ENCODE assay signal across 23 mouse cellular contexts in genomic region chr11:103970876-103971275, GRCm38 (mm10). TPM values are rescaled to one million over a fixed set of nuclear protein-coding genes. Genes with fewer than 3 reads are reported as not detected.
A peak's percentile ranks its signal among the peaks of the same experiment; 100 is the strongest.
DNase-seq lines count a peak whose midpoint lies in the region; ATAC-seq lines count a peak whose summit lies in the region.
"Had no signal": no experiment of that assay in that cellular context is flagged by ENCODE, and none has a peak within 500 bp of the region (broad histone marks: within the 10 kb centered on the region; RNA-seq: fewer than 3 reads in every experiment).

No protein-coding gene starts in this region.

- H3K9me3 ChIP-seq in forebrain, embryonic 13.5 days (replicated peaks), result no peaks in the 10 kb centered on the region
- no peaks in the 10 kb centered on the region for H3K9me3 ChIP-seq in forebrain, embryonic 11.5 days (ENCODE audit: control insufficient read depth, low read length)
- no peaks in the 10 kb centered on the region for H3K9me3 ChIP-seq in hindbrain, embryonic 15.5 days
- no peaks in the 10 kb centered on the region for H3K9me3 ChIP-seq in hindbrain, embryonic 16.5 days (ENCODE audit: control insufficient read depth, low read length)
- no peaks in the 10 kb centered on the region for H3K9me3 ChIP-seq in neural tube, embryonic 14.5 days (ENCODE audit: control insufficient read depth, low read length)
- H3K9me3 ChIP-seq in liver, embryonic 12.5 days (replicated peaks), result no peaks in the 10 kb centered on the region
- H3K9me3 ChIP-seq: forebrain, embryonic 10.5 days; forebrain, embryonic 15.5 days; heart, embryonic 10.5 days; heart, embryonic 13.5 days; intestine, embryonic 15.5 days had no signal

- peaks cover 53% of the 10 kb centered on the region for H3K36me3 ChIP-seq in forebrain, embryonic 13.5 days (ENCODE audit: poor library complexity, severe bottlenecking)
- peaks cover 5% of the 10 kb centered on the region for H3K36me3 ChIP-seq in forebrain, embryonic 11.5 days (ENCODE audit: control insufficient read depth, insufficient read depth, low read length)
- H3K36me3 ChIP-seq in hindbrain, embryonic 15.5 days, result peaks cover 45% of the 10 kb centered on the region
- H3K36me3 ChIP-seq in hindbrain, embryonic 16.5 days (ENCODE audit: control insufficient read depth, insufficient read depth, low read length), result peaks cover 16% of the 10 kb centered on the region
- peaks cover 33% of the 10 kb centered on the region; the same call in 1 of the 2 replicates for H3K36me3 ChIP-seq in neural tube, embryonic 14.5 days (ENCODE audit: control insufficient read depth, insufficient read depth, low read length)
- H3K36me3 ChIP-seq in liver, embryonic 12.5 days, result peaks cover 61% of the 10 kb centered on the region

- ATAC-seq in forebrain, embryonic 13.5 days, result no peak
- ATAC-seq in forebrain, embryonic 11.5 days (replicated peaks; ENCODE audit: low FRiP score), result no peak
- no peak for ATAC-seq in hindbrain, embryonic 15.5 days (ENCODE audit: low FRiP score, low read depth)
- ATAC-seq in hindbrain, embryonic 16.5 days, result no peak
- ATAC-seq in neural tube, embryonic 14.5 days (ENCODE audit: low read depth), result no peak
- ATAC-seq in liver, embryonic 12.5 days, result no peak
- ATAC-seq: activated CD4-positive, CD25-positive, alpha-beta regulatory T cell, adult 4 months; CD4-positive, CD25-positive, alpha-beta regulatory T cell, adult 4 months; forebrain, embryonic 15.5 days; intestine, embryonic 15.5 days had no signal

- H3K27ac ChIP-seq in forebrain, embryonic 13.5 days, result no peak overlapping the region
- no peak overlapping the region for H3K27ac ChIP-seq in forebrain, embryonic 11.5 days (ENCODE audit: low read depth, low read length)
- no peak overlapping the region for H3K27ac ChIP-seq in hindbrain, embryonic 15.5 days (replicated peaks)
- H3K27ac ChIP-seq in hindbrain, embryonic 16.5 days (ENCODE audit: low read depth, low read length), result no peak overlapping the region
- no peak overlapping the region for H3K27ac ChIP-seq in neural tube, embryonic 14.5 days (ENCODE audit: low read depth, low read length)
- H3K27ac ChIP-seq in liver, embryonic 12.5 days, result no peak overlapping the region
- H3K27ac ChIP-seq: forebrain, embryonic 10.5 days; forebrain, embryonic 15.5 days; heart, adult 2 months; heart, embryonic 10.5 days; heart, embryonic 13.5 days; hindbrain, embryonic 14.5 days; intestine, embryonic 15.5 days had no signal

- no peaks in the 10 kb centered on the region for H3K27me3 ChIP-seq in forebrain, embryonic 13.5 days
- H3K27me3 ChIP-seq in forebrain, embryonic 11.5 days (ENCODE audit: control insufficient read depth, insufficient read depth, low read length), result no peaks in the 10 kb centered on the region
- no peaks in the 10 kb centered on the region for H3K27me3 ChIP-seq in hindbrain, embryonic 15.5 days
- H3K27me3 ChIP-seq in hindbrain, embryonic 16.5 days (replicated peaks; ENCODE audit: control insufficient read depth, insufficient read depth, low read length), result no peaks in the 10 kb centered on the region
- no peaks in the 10 kb centered on the region for H3K27me3 ChIP-seq in neural tube, embryonic 14.5 days (ENCODE audit: control insufficient read depth, insufficient read depth, low read length)
- no peaks in the 10 kb centered on the region for H3K27me3 ChIP-seq in liver, embryonic 12.5 days (replicated peaks)
- H3K27me3 ChIP-seq: forebrain, embryonic 15.5 days; heart, embryonic 13.5 days; intestine, embryonic 15.5 days had no signal

- 75% methylated on average over 3 of the region's 3 CpGs for WGBS in forebrain, embryonic 13.5 days
- WGBS in forebrain, embryonic 11.5 days, result 94% methylated on average over 3 of the region's 3 CpGs
- WGBS in hindbrain, embryonic 15.5 days, result 68% methylated on average over 3 of the region's 3 CpGs
- 79% methylated on average over 3 of the region's 3 CpGs for whole genome bisulfite sequencing in hindbrain, embryonic 16.5 days
- WGBS in neural tube, embryonic 14.5 days, result 79% methylated on average over 3 of the region's 3 CpGs
- 75% methylated on average over 3 of the region's 3 CpGs for WGBS in liver, embryonic 12.5 days (ENCODE audit: insufficient replicate concordance)

- DNase-seq in forebrain, embryonic 11.5 days (ENCODE audit: low spot score), result no peak
- DNase-seq in neural tube, embryonic 10.5 days (ENCODE audit: extremely low spot score, low spot score), result no peak
- no peak for DNase-seq in cerebellum, postnatal 25 days
- DNase-seq: adrenal gland, adult 8-10 months; adrenal gland, postnatal 25 days; cerebellum, adult 11-12 months; cerebellum, adult 8-10 months; cerebellum, postnatal 10 days; gastrocnemius, postnatal 25 days; heart, adult 2 months had no signal

- H3K4me1 ChIP-seq in forebrain, embryonic 13.5 days, result peaks cover 29% of the 10 kb centered on the region
- H3K4me1 ChIP-seq in forebrain, embryonic 11.5 days (replicated peaks; ENCODE audit: control insufficient read depth, insufficient read depth, low read length), result peaks cover 4% of the 10 kb centered on the region; the same call in 1 of the 2 replicates
- H3K4me1 ChIP-seq in hindbrain, embryonic 15.5 days (replicated peaks), result peaks cover 36% of the 10 kb centered on the region
- peaks cover 13% of the 10 kb centered on the region for H3K4me1 ChIP-seq in hindbrain, embryonic 16.5 days (ENCODE audit: control insufficient read depth, insufficient read depth, low read depth, low read length)
- peaks cover 14% of the 10 kb centered on the region for H3K4me1 ChIP-seq in neural tube, embryonic 14.5 days (ENCODE audit: control insufficient read depth, insufficient read depth, low read length)
- peaks cover 18% of the 10 kb centered on the region for H3K4me1 ChIP-seq in liver, embryonic 12.5 days

- no peak overlapping the region for H3K4me2 ChIP-seq in forebrain, embryonic 13.5 days
- H3K4me2 ChIP-seq in forebrain, embryonic 11.5 days (ENCODE audit: low read depth, low read length, severe bottlenecking), result no peak overlapping the region
- H3K4me2 ChIP-seq in hindbrain, embryonic 15.5 days, result 0 out of 2 replicates have a peak overlapping the region, but pooled peaks have one; percentile 9
- H3K4me2 ChIP-seq in hindbrain, embryonic 16.5 days (ENCODE audit: low read length), result no peak overlapping the region
- no peak overlapping the region for H3K4me2 ChIP-seq in neural tube, embryonic 14.5 days (ENCODE audit: low read depth, low read length)
- no peak overlapping the region for H3K4me2 ChIP-seq in liver, embryonic 12.5 days
- H3K4me2 ChIP-seq: forebrain, embryonic 15.5 days; heart, embryonic 13.5 days; hindbrain, embryonic 14.5 days; intestine, embryonic 15.5 days had no signal

- H3K4me3 ChIP-seq in forebrain, embryonic 13.5 days, result no peak overlapping the region
- H3K4me3 ChIP-seq in forebrain, embryonic 11.5 days (ENCODE audit: low read depth, low read length), result no peak overlapping the region
- no peak overlapping the region for H3K4me3 ChIP-seq in hindbrain, embryonic 15.5 days
- no peak overlapping the region for H3K4me3 ChIP-seq in hindbrain, embryonic 16.5 days (ENCODE audit: low read length)
- no peak overlapping the region for H3K4me3 ChIP-seq in neural tube, embryonic 14.5 days (ENCODE audit: low read depth, low read length)
- H3K4me3 ChIP-seq in liver, embryonic 12.5 days, result no peak overlapping the region
- H3K4me3 ChIP-seq: forebrain, embryonic 10.5 days; forebrain, embryonic 15.5 days; heart, adult 2 months; heart, embryonic 10.5 days; heart, embryonic 13.5 days; intestine, embryonic 15.5 days had no signal

- 0 out of 2 replicates have a peak overlapping the region, but pooled peaks have one; percentile 23 for H3K9ac ChIP-seq in forebrain, embryonic 13.5 days
- no peak overlapping the region for H3K9ac ChIP-seq in forebrain, embryonic 11.5 days (ENCODE audit: low read length)
- H3K9ac ChIP-seq in hindbrain, embryonic 15.5 days, result no peak overlapping the region
- no peak overlapping the region for H3K9ac ChIP-seq in hindbrain, embryonic 16.5 days (ENCODE audit: low read depth, low read length)
- 0 out of 2 replicates have a peak overlapping the region, but pooled peaks have one; percentile 11 for H3K9ac ChIP-seq in neural tube, embryonic 14.5 days (replicated peaks; ENCODE audit: low read depth, low read length)
- no peak overlapping the region for H3K9ac ChIP-seq in liver, embryonic 12.5 days
- H3K9ac ChIP-seq: forebrain, embryonic 15.5 days; heart, embryonic 13.5 days; hindbrain, embryonic 14.5 days; intestine, embryonic 15.5 days had no signal

RNA-seq across cellular contexts. Expression of gene Arf2, which starts 4.3 kb away (rescaled TPM):
- polyA plus RNA-seq in forebrain, embryonic 13.5 days (2015; fragmentation: Nextera tagmentation; extraction: Ambion mirVana), result 141 and 152 TPM in 2 replicates
- polyA plus RNA-seq in forebrain, embryonic 11.5 days (2014; fragmentation: Nextera tagmentation; extraction: Ambion mirVana), result 124 TPM in 2 replicates
- polyA plus RNA-seq in hindbrain, embryonic 15.5 days (2015; fragmentation: Nextera tagmentation; extraction: Ambion mirVana), result 187 and 188 TPM in 2 replicates
- polyA plus RNA-seq in hindbrain, embryonic 16.5 days (2015; fragmentation: Nextera tagmentation; extraction: Ambion mirVana), result 197 and 200 TPM in 2 replicates
- 172 and 174 TPM in 2 replicates for polyA plus RNA-seq in neural tube, embryonic 14.5 days (2014; fragmentation: Nextera tagmentation; extraction: Ambion mirVana)
- polyA plus RNA-seq in liver, embryonic 12.5 days (2016; fragmentation: Nextera tagmentation; extraction: Ambion mirVana), result 22.7 and 24.5 TPM in 2 replicates

RNA-seq across cellular contexts. Expression of gene Nsf, which starts 17.0 kb away (rescaled TPM):
- 68.1 and 76.7 TPM in 2 replicates for polyA plus RNA-seq in forebrain, embryonic 13.5 days (2015; fragmentation: Nextera tagmentation; extraction: Ambion mirVana)
- 52.6 and 61.2 TPM in 2 replicates for polyA plus RNA-seq in forebrain, embryonic 11.5 days (2014; fragmentation: Nextera tagmentation; extraction: Ambion mirVana)
- polyA plus RNA-seq in hindbrain, embryonic 15.5 days (2015; fragmentation: Nextera tagmentation; extraction: Ambion mirVana), result 197 and 203 TPM in 2 replicates
- 220 and 239 TPM in 2 replicates for polyA plus RNA-seq in hindbrain, embryonic 16.5 days (2015; fragmentation: Nextera tagmentation; extraction: Ambion mirVana)
- 194 and 217 TPM in 2 replicates for polyA plus RNA-seq in neural tube, embryonic 14.5 days (2014; fragmentation: Nextera tagmentation; extraction: Ambion mirVana)
- 39.9 and 40.6 TPM in 2 replicates for polyA plus RNA-seq in liver, embryonic 12.5 days (2016; fragmentation: Nextera tagmentation; extraction: Ambion mirVana)

Comparison
In these comparisons a context has a peak if more than half of its experiments do, and no peak if none do; other contexts are left out.
1. H3K9ac ChIP-seq: peak in forebrain, embryonic 13.5 days (single experiment) and neural tube, embryonic 14.5 days (single experiment); none in forebrain, embryonic 11.5 days (single experiment), hindbrain, embryonic 15.5 days (single experiment), hindbrain, embryonic 16.5 days (single experiment) and liver, embryonic 12.5 days (single experiment).